Mouse (Mus musculus): ENCODE data around the gene Eif2s3y.
A peak's percentile ranks its signal among the peaks of the same experiment; 100 is the strongest.

Eif2s3y gene

GRCm38 (mm10) chrY:1009882-1010751, at the start of gene Eif2s3y:
Eif2s3y (plus strand) TSS chrY:1010543.
- peak in 1 of 2 experiments; percentile 66 for DNase-seq (ENCODE audit: low spot score in 2 of 2)
